Mouse (Mus musculus): Measurements from ENCODE around the gene Slc34a1. TPM values are rescaled to one million over a fixed set of nuclear protein-coding genes. Genes with fewer than 3 reads are reported as not detected.
A peak's percentile ranks its signal among the peaks of the same experiment; 100 is the strongest.

Gene Slc34a1
- polyA plus RNA-seq, 1 experiment from 2014 or later, result not detected

DNA sequence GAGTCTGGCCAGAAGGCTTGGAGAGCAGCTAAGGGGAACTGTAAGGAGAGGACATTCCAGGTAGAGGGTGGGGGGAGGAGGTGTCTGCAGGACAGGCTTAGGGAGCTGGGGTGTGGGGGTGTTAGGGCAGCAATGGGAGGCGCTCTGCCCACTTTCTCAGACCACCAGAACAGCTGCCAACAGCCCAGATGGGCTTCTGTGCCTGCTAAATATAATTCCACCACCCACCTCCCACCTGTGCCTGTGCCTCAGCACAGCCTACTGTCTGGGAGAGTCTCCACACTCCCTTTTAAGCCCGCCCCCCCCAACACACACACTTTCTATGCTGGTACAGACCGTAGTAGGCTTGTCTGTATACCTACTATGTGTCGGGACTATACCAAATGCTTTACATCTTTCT, 16.2 kb upstream of the Slc34a1 start:
- Histone ChIP-seq H3K4me1 (peaks cover 14% of the 10 kb centered on the region), H3K27ac (replicated peaks) (no peak overlapping the region), H3K27me3 (ENCODE audit: low read depth, poor library complexity, severe bottlenecking) (peaks cover 65% of the 10 kb centered on the region), H3K4me3 (no peak overlapping the region), H3K9me3 (replicated peaks) (no peaks in the 10 kb centered on the region), H3K36me3 (no peaks in the 10 kb centered on the region)
- DNase-seq (ENCODE audit: low spot score), result no peak
- 83% methylated on average over 4 of the region's 4 CpGs for WGBS

DNA sequence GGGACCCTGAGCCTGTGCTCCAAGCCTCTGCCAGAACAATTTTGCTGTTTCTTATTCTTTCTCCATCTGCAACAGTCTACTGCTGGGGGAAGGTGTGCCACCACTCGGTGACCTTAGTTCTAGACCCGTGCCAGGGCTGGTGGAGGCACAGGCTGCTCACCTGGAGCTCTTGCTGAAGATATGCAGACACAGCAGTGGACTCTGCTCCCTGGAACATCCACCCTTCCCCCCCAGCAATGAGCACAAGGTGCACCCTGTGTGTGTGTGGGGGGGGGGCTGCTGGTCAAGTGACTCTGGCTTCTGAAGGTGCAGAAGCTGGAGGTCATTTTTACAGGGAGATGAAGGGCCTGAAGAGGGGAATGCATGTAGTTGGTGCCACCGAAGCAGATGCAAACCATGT, 7.3 kb upstream of the Slc34a1 start:
- WGBS, result 82% methylated on average over 3 of the region's 3 CpGs
- H3K27me3 ChIP-seq (ENCODE audit: low read depth, poor library complexity, severe bottlenecking), result no peaks in the 10 kb centered on the region
- no peak overlapping the region for H3K27ac ChIP-seq (replicated peaks)
- DNase-seq (ENCODE audit: low spot score), result no peak
- H3K4me1 ChIP-seq, result no peaks in the 10 kb centered on the region
- no peaks in the 10 kb centered on the region for H3K36me3 ChIP-seq
- no peak overlapping the region for H3K4me3 ChIP-seq
- no peaks in the 10 kb centered on the region for H3K9me3 ChIP-seq (replicated peaks)

DNA sequence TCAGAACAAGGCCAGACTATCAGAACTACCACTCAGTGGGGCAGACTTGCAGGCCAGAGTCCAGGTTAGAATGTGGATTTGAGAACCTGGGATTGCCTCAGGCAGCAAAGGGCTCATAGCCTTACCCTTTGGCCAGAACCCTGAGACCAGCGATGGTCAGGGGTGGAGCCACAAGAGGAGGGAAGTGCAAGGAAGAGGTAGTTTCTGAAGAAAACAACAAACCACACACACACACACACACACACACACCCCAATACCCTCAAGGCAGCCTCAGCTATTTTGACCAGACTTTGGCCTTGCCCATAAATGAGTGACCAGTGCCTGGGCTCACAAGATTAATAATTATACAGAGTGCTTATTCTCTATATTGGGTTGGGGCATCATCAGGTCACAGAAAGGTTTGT, 6.4 kb upstream of the Slc34a1 start:
- no peak overlapping the region for H3K4me3 ChIP-seq
- DNase-seq (ENCODE audit: low spot score), result no peak
- H3K4me1 ChIP-seq, result no peaks in the 10 kb centered on the region
- H3K9me3 ChIP-seq (replicated peaks), result no peaks in the 10 kb centered on the region
- 80% methylated on average over 1 of the region's 1 CpGs for WGBS
- no peak overlapping the region for H3K27ac ChIP-seq (replicated peaks)
- no peaks in the 10 kb centered on the region for H3K36me3 ChIP-seq
- H3K27me3 ChIP-seq (ENCODE audit: low read depth, poor library complexity, severe bottlenecking), result no peaks in the 10 kb centered on the region

DNA sequence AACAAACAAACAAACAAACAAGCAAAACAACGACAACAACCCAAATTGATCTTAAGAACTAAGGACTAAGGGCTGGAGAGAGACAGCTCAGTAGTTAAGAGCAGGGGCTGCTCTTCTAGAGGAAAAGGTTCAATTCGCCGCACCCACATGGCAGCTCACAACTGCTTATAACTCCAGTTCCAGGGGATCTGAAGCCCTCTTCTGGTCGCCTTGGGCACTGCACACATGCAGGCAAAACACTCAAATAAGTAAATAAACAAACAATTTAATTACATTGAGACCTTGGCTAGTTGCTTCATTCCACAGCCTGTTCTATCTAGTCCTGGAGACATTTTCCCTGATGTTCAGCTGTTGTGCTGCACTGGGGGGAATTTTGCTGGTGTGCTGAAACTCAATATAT, 5.1 kb upstream of the Slc34a1 start:
- H3K9me3 ChIP-seq (replicated peaks), result no peaks in the 10 kb centered on the region
- 72% methylated on average over 4 of the region's 4 CpGs for WGBS
- DNase-seq (ENCODE audit: low spot score), result no peak
- H3K4me3 ChIP-seq, result no peak overlapping the region
- no peaks in the 10 kb centered on the region for H3K36me3 ChIP-seq
- no peaks in the 10 kb centered on the region for H3K4me1 ChIP-seq
- no peak overlapping the region for H3K27ac ChIP-seq (replicated peaks)
- no peaks in the 10 kb centered on the region for H3K27me3 ChIP-seq (ENCODE audit: low read depth, poor library complexity, severe bottlenecking)

DNA sequence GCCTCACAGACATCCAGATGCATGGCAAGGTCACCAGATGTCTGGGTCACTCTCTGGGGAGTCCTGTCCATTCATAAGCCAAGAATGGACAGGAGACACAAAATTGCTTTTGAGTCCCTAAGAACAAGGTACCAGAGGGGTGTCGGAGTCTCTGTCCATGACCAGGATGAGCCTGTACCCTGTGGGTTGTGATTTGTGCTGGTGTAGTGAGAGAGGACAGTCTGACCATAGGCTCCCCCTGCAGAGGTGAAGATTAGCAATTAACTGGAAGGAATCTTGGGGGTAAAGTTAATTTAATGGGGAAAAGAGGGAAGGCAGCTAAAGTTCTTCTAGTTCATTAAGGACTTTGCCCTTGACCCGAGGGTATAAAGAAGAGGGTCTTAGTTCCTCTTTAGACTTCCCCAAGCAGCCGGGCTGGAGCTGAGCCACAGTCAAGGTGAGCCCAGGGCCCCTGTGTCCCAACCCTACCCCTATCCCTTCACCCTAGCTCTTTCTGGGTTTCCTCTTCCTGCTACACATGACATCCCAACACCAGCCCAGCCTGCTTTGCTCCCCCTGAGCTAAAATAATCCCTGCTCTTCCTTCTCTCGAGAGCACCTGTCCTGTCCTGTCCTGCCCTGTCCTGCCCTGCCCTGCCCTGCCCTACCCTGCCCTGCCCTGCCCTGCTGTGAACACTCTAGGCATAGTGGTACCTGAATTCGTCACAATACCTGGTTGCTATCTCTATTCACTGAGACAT, 1.5 kb downstream of the Slc34a1 start:
- Histone ChIP-seq H3K4me1 (peaks cover 16% of the 10 kb centered on the region; the same call in 1 of the 2 replicates), H3K27ac (replicated peaks) (no peak overlapping the region), H3K9me3 (replicated peaks) (no peaks in the 10 kb centered on the region), H3K27me3 (ENCODE audit: low read depth, poor library complexity, severe bottlenecking) (peaks cover 26% of the 10 kb centered on the region), H3K36me3 (no peaks in the 10 kb centered on the region), H3K4me3 (no peak overlapping the region)
- WGBS, result 67% methylated on average over 5 of the region's 5 CpGs
- DNase-seq (ENCODE audit: low spot score), result no peak

DNA sequence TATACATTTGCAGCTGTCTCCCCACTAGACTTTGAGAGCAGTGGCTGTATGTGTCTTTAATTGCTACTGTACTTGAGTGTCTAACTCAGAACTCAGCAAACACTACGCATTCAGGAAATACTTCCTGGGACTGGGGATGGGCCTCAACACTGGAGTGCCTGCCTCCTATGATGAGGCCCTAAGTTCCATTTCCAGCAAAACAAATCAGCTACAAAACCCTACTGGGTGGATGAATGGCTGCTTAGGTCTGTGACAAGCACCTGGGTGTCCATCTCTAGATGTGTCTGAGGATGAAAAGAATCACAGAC, 2.0 kb downstream of the Slc34a1 start:
- Histone ChIP-seq H3K9me3 (replicated peaks) (no peaks in the 10 kb centered on the region), H3K4me3 (no peak overlapping the region), H3K36me3 (no peaks in the 10 kb centered on the region), H3K4me1 (peaks cover 16% of the 10 kb centered on the region), H3K27ac (replicated peaks) (no peak overlapping the region), H3K27me3 (ENCODE audit: low read depth, poor library complexity, severe bottlenecking) (peaks cover 29% of the 10 kb centered on the region)
- 91% methylated on average over 1 of the region's 1 CpGs for WGBS
- no peak for DNase-seq (ENCODE audit: low spot score)

DNA sequence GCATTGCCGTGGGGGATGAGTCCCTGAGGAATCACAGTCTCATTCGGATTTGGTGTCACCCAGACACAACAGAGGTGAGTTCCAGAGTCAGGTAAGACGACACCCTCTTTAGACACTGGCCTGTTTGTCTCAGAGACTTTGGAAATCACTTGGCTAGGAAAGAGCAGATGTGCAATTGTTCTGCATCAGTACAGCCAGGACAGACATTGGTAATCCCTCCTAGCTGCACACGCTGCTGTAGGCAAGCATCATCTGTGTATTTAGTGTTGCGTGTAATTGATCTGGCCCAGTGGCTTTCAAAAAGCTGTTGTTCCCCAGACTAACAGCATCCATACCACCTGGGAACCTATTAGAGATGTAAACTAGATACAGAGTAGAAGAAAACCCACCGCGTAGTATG, 5.3 kb downstream of the Slc34a1 start:
- Histone ChIP-seq H3K9me3 (replicated peaks) (no peaks in the 10 kb centered on the region), H3K27me3 (ENCODE audit: low read depth, poor library complexity, severe bottlenecking) (peaks cover 29% of the 10 kb centered on the region), H3K36me3 (no peaks in the 10 kb centered on the region), H3K27ac (replicated peaks) (no peak overlapping the region), H3K4me3 (no peak overlapping the region), H3K4me1 (peaks cover 27% of the 10 kb centered on the region)
- DNase-seq (ENCODE audit: low spot score), result no peak
- WGBS, result 82% methylated on average over 7 of the region's 7 CpGs

DNA sequence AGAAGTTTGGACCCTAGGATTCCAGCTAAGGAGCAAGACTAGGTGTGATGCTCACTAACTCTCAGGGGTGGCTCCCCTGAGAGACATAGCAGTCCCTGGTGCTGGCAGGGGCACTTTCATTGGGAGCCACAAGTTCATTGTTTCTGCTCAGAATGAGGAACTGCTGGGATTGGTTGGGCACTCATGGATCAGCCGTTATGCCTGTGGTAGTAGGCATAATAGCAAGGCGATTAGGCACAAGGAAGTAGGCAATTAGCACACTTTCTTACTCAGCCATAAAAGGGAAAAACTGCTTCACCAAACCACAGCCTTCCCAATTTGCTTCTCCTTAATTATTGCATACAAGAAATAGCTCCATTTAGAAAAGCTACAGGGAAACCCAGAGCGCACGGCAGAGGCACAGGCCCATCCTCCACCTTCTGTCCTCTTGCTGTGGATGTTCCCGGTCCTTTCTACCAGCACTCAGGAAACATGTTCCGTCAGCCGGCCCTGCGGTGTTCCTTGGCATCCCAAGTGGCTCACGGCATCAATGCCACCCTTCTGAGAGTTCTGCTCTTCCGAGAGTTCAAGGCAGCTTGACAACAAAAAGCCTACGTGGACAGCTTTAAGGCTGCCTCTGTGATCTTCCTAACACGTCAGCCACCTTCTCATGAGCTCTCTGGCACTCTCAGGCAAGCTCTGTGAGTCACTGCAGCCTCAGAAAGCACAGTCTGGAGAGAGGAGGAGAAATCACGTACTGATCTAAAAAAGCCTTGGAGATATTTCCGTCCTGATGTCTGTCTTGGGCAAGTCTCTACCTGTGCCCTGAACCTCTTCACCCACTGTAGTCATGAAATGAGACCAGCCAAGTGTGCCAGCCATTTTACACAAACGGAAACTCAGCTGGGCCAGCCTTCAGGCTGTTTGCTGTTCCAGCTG, 6.2 kb downstream of the Slc34a1 start:
- Histone ChIP-seq H3K27ac (replicated peaks) (no peak overlapping the region), H3K9me3 (replicated peaks) (no peaks in the 10 kb centered on the region), H3K4me3 (no peak overlapping the region), H3K4me1 (peaks cover 22% of the 10 kb centered on the region), H3K27me3 (ENCODE audit: low read depth, poor library complexity, severe bottlenecking) (peaks cover 25% of the 10 kb centered on the region), H3K36me3 (no peaks in the 10 kb centered on the region)
- no peak for DNase-seq (ENCODE audit: low spot score)
- WGBS, result 77% methylated on average over 15 of the region's 15 CpGs

DNA sequence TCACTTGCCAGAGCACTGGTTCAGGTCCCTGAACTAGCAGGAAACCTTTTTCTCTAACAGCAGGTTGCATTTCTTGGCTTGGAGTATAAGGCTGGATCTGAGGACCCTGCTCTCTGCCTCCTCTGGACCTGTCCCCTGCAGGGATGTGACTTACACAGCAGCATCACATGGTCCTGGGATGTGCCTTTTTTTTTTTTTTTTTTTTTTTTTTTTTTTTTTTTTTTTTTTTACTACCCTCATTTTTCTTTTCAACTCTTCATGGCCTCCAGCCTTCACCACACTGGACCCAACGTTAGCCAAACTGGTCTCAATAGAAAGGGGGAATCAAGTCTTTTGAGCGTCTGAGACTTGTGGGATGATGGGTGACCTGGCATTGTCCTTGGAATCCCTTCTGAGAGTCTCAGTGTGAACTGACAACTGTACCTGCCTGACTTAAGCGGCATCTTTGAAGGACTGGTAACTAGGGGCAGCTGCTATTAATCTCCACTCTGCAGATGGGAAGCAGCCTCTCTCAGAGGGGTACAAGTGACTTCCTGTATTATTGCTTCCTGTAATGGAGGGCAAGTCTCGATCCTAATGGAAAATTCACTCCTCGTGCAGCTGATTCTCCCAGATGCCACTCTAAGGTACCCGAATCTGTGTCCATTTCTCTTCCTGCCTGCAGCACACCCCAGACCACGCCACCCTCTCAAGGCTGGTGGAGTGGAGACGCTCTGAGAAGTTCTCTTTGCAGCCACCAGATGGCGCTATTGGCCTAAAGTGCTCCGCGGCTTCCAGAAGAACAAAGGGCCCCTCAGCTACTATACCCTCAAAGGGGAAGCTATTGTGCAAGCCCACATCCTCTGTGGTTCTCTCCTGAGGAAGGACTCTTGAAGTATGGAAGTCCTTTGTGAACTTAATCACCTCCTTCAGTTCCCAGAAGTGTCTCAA, 7.1 kb downstream of the Slc34a1 start:
- Histone ChIP-seq H3K27me3 (ENCODE audit: low read depth, poor library complexity, severe bottlenecking) (peaks cover 24% of the 10 kb centered on the region), H3K36me3 (no peaks in the 10 kb centered on the region), H3K9me3 (replicated peaks) (no peaks in the 10 kb centered on the region), H3K27ac (replicated peaks) (peak overlapping the region; percentile 89), H3K4me1 (peaks cover 21% of the 10 kb centered on the region), H3K4me3 (peak overlapping the region; percentile 19; the same call in 1 of the 2 replicates)
- DNase-seq (ENCODE audit: low spot score), result peak; percentile 87
- WGBS, result 16% methylated on average over 11 of the region's 11 CpGs

DNA sequence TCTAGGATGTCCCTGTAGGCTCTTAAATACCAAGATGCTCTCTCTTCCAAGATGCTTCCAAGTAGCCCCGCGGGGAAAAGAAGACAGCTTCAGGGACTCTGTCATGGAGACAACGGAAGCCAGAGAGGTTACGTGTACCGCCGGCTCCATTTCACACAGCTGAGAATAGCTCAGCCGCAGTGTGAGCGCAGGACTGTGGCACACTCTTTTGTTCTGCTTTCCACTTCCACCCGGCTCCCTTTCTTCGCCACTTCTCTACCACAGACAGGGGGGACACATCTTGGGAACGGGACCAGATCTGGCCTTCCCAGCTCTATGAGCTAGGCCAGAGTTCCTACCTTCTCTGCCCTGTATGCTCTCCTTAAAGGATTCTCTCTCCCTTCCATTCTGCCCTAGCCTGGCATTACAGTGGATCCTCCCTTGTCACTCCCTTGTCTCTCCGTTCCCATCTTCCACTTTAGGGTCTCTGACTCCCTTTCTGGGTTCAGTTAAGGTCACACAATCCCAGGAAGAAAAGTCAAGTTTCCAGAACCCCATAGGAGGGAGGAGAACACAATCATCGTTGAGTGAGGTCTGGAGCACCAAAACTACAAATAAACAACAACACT, 7.9 kb downstream of the Slc34a1 start:
- Histone ChIP-seq H3K9me3 (replicated peaks) (no peaks in the 10 kb centered on the region), H3K27ac (replicated peaks) (peak overlapping the region; percentile 89), H3K36me3 (no peaks in the 10 kb centered on the region), H3K4me1 (peaks cover 21% of the 10 kb centered on the region), H3K4me3 (no peak overlapping the region), H3K27me3 (ENCODE audit: low read depth, poor library complexity, severe bottlenecking) (peaks cover 24% of the 10 kb centered on the region)
- DNase-seq (ENCODE audit: low spot score), result no peak
- WGBS, result 63% methylated on average over 13 of the region's 13 CpGs

DNA sequence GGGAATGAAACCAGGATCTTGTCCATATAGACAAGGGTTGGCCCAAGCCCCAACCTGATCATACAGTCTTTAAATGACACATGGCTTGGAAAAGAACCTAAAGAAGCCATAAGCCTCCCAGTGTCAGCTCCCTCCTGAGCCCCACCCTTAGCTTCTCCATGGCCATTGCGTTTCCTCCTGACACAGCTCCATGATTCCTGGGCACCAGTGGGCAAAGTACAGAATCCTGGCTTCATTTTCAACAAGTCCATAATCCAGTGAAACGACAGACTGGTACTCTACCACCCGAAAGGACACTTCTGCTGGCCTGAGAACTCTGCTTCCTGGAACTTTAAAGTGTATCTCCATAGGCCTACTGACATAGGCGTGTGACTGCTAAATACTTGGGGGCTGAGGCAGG, 9.4 kb downstream of the Slc34a1 start:
- H3K27ac ChIP-seq (replicated peaks), result no peak overlapping the region
- H3K9me3 ChIP-seq (replicated peaks), result no peaks in the 10 kb centered on the region
- peaks cover 21% of the 10 kb centered on the region for H3K4me1 ChIP-seq
- H3K4me3 ChIP-seq, result no peak overlapping the region
- H3K36me3 ChIP-seq, result no peaks in the 10 kb centered on the region
- DNase-seq (ENCODE audit: low spot score), result no peak
- 87% methylated on average over 4 of the region's 4 CpGs for WGBS
- H3K27me3 ChIP-seq (ENCODE audit: low read depth, poor library complexity, severe bottlenecking), result peaks cover 24% of the 10 kb centered on the region

DNA sequence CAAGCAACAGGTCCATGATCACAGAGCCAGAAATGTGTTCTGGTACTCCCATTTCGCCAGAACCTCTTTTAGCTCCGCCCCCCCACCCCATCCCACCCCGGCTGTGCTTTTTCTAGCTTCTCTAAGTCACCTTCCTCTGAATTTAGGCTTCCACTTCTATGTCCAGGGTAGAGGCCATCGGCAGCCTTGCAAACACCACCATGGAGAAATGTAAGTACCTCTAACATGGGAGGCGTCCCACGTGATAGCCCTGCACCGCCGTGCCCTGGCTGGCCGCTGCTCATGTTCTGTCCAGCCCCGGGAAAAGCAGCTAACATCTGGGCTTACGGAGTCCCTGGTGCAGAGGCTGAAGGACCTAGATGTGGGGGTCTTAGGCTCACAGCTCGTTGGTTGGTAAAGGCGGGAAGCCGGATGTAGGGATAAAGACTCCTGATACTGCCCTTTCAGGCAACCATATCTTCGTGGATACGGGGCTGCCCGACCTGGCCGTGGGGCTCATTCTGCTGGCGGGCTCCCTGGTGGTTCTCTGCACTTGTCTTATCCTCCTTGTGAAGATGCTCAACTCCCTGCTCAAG, 10.6 kb downstream of the Slc34a1 start:
- H3K4me3 ChIP-seq, result no peak overlapping the region
- DNase-seq (ENCODE audit: low spot score), result no peak
- peaks cover 15% of the 10 kb centered on the region for H3K4me1 ChIP-seq
- H3K27ac ChIP-seq (replicated peaks), result no peak overlapping the region
- H3K27me3 ChIP-seq (ENCODE audit: low read depth, poor library complexity, severe bottlenecking), result peaks cover 27% of the 10 kb centered on the region
- H3K36me3 ChIP-seq, result no peaks in the 10 kb centered on the region
- no peaks in the 10 kb centered on the region for H3K9me3 ChIP-seq (replicated peaks)
- whole genome bisulfite sequencing, result 87% methylated on average over 19 of the region's 19 CpGs
